Mouse (Mus musculus) layer of hippocampus, postnatal 25 days (tissue): ENCODE results near the gene Myo10. TPM values are rescaled to one million over a fixed set of nuclear protein-coding genes. Genes with fewer than 3 reads are reported as not detected.

ENCODE experiments used
- DNase-seq, 2 experiments: peaks; one replicate each; pipeline ENCODE4 v3.0.0; 2022; ENCODE audit warnings: mixed read lengths in 2 of 2, low spot score in 1 of 2; ENCODE audit errors: extremely low spot score in 1 of 2
- total RNA-seq, 2 experiments: library from RNA; stranded (reverse); gene quantifications; 2 replicates each; pipeline ENCODE4 v1.2.3; 2021

Myo10 gene
- total RNA-seq, 2 experiments from 2014 or later: 49.1 to 55.9 TPM

GRCm38 (mm10) chr15:25645862-25646261 lies 23.5 kb downstream of the Myo10 start:
- no peak for DNase-seq

- no peak for DNase-seq
Observed at GRCm38 (mm10) chr15:25648287-25648686, 26.0 kb downstream of the Myo10 start.

GRCm38 (mm10) chr15:25650371-25650770 lies 28.0 kb downstream of the Myo10 start:
- DNase-seq: no peak

GRCm38 (mm10) chr15:25651820-25652219 lies 29.5 kb downstream of the Myo10 start:
- no peak for DNase-seq

GRCm38 (mm10) chr15:25652368-25652767 lies 30.0 kb downstream of the Myo10 start:
- DNase-seq: no peak

- DNase-seq: no peak
Observed at GRCm38 (mm10) chr15:25652933-25653332, 30.6 kb downstream of the Myo10 start.

GRCm38 (mm10) chr15:25653680-25654079 lies 31.4 kb downstream of the Myo10 start:
- DNase-seq: no peak

GRCm38 (mm10) chr15:25662833-25663519 lies 40.7 kb downstream of the Myo10 start:
- no peak for DNase-seq

GRCm38 (mm10) chr15:25669283-25670247 lies 47.2 kb downstream of the Myo10 start:
- DNase-seq: no peak

- no peak for DNase-seq
Observed at GRCm38 (mm10) chr15:25673231-25673980, 51.1 kb downstream of the Myo10 start.

- DNase-seq: no peak
Observed at GRCm38 (mm10) chr15:25674099-25674931, 52.0 kb downstream of the Myo10 start.

- DNase-seq: no peak
Observed at GRCm38 (mm10) chr15:25674932-25675250, 52.6 kb downstream of the Myo10 start.

GRCm38 (mm10) chr15:25675359-25675758 lies 53.0 kb downstream of the Myo10 start:
- no peak for DNase-seq

GRCm38 (mm10) chr15:25676056-25676785 lies 53.9 kb downstream of the Myo10 start:
- peak in 1 of 2 experiments; percentile 7 for DNase-seq

- DNase-seq: no peak
Observed at GRCm38 (mm10) chr15:25679081-25679480, 56.8 kb downstream of the Myo10 start.

GRCm38 (mm10) chr15:25679616-25680015 lies 57.3 kb downstream of the Myo10 start:
- DNase-seq: no peak

- no peak for DNase-seq
Observed at GRCm38 (mm10) chr15:25680269-25680818, 58.0 kb downstream of the Myo10 start.

- DNase-seq: no peak
Observed at GRCm38 (mm10) chr15:25682953-25683507, 60.7 kb downstream of the Myo10 start.

- no peak for DNase-seq
Observed at GRCm38 (mm10) chr15:25685186-25685585, 62.9 kb downstream of the Myo10 start.
